In genomic region chr2:145621119-145621518, GRCm38 (mm10) we compare ENCODE assay signal across 17 mouse cellular contexts. TPM values are rescaled to one million over a fixed set of nuclear protein-coding genes. Genes with fewer than 3 reads are reported as not detected.
DNase-seq lines count a peak whose midpoint lies in the region; ATAC-seq and TF ChIP-seq lines count a peak whose summit lies in the region.
"Had no signal": no experiment of that assay in that cellular context is flagged by ENCODE, and none has a peak within 500 bp of the region (broad histone marks: within the 10 kb centered on the region; RNA-seq: fewer than 3 reads in every experiment).

No protein-coding gene starts in this region.

- no peaks in the 10 kb centered on the region for H3K79me2 ChIP-seq in liver, adult 2 months (ENCODE audit: control insufficient read depth, insufficient read depth, low read length)

- no peaks in the 10 kb centered on the region for H3K36me3 ChIP-seq in heart, embryonic 11.5 days (ENCODE audit: control insufficient read depth, insufficient read depth, low read length)
- H3K36me3 ChIP-seq in liver, adult 2 months (ENCODE audit: control insufficient read depth, insufficient read depth, low read length), result no peaks in the 10 kb centered on the region
- H3K36me3 ChIP-seq in liver, embryonic 11.5 days (ENCODE audit: control insufficient read depth, insufficient read depth, low read length), result no peaks in the 10 kb centered on the region
- H3K36me3 ChIP-seq in hindbrain, embryonic 15.5 days, result no peaks in the 10 kb centered on the region; the same call in 1 of the 2 replicates
- H3K36me3 ChIP-seq in midbrain, embryonic 14.5 days (ENCODE audit: control insufficient read depth, insufficient read depth, low read length), result no peaks in the 10 kb centered on the region
- H3K36me3 ChIP-seq: forebrain, embryonic 15.5 days had no signal

- TF ChIP-seq CTCF in liver, adult 2 months (IDR thresholded peaks at IDR 0.05; ENCODE audit: low read depth, low read length), result no peak

- TF ChIP-seq POLR2A in liver, adult 2 months (IDR thresholded peaks at IDR 0.05; ENCODE audit: extremely low read depth, insufficient read depth, low read length), result no peak

- no peaks in the 10 kb centered on the region for H3K27me3 ChIP-seq in heart, embryonic 11.5 days (ENCODE audit: control insufficient read depth, insufficient read depth, low read length)
- H3K27me3 ChIP-seq in liver, adult 2 months (ENCODE audit: control insufficient read depth, insufficient read depth, low read length), result no peaks in the 10 kb centered on the region
- no peaks in the 10 kb centered on the region for H3K27me3 ChIP-seq in liver, embryonic 11.5 days (replicated peaks; ENCODE audit: control insufficient read depth, insufficient read depth, low read length)
- H3K27me3 ChIP-seq in hindbrain, embryonic 15.5 days, result no peaks in the 10 kb centered on the region
- no peaks in the 10 kb centered on the region for H3K27me3 ChIP-seq in midbrain, embryonic 14.5 days (ENCODE audit: control insufficient read depth, insufficient read depth, low read length)
- H3K27me3 ChIP-seq: forebrain, embryonic 15.5 days had no signal

- peak overlapping the region; percentile 15; the same call in 1 of the 2 replicates for H3K27ac ChIP-seq in heart, embryonic 11.5 days (ENCODE audit: low read depth, low read length)
- no peak overlapping the region for H3K27ac ChIP-seq in liver, adult 2 months (replicated peaks; ENCODE audit: insufficient read depth, low read depth, low read length)
- no peak overlapping the region for H3K27ac ChIP-seq in liver, embryonic 11.5 days (ENCODE audit: low read depth, low read length)
- H3K27ac ChIP-seq in hindbrain, embryonic 15.5 days (replicated peaks), result no peak overlapping the region
- H3K27ac ChIP-seq in midbrain, embryonic 14.5 days (replicated peaks; ENCODE audit: low read depth, low read length), result no peak overlapping the region
- H3K27ac ChIP-seq: forebrain, embryonic 15.5 days had no signal

- no peak for DNase-seq in heart, adult 18-20 months
- peak; percentile 21 for DNase-seq in liver, adult 2 months (ENCODE audit: extremely low read depth, low read depth, low spot score)
- no peak for DNase-seq in liver, embryonic 11.5 days (ENCODE audit: low spot score)
- DNase-seq in yolk sac, embryonic 10.5 days (ENCODE audit: low spot score), result peak; percentile 23
- DNase-seq in midbrain, embryonic 14.5 days, result no peak
- no peak for DNase-seq in right cerebral cortex, adult 18-20 months
- DNase-seq: cerebellum, adult 9-11 months; layer of hippocampus, postnatal 36 days; liver; lung, adult 2 months; right cerebral cortex, postnatal 4 days; thymus, postnatal 4 days had no signal

- no peaks in the 10 kb centered on the region for H3K9me3 ChIP-seq in heart, embryonic 11.5 days (replicated peaks; ENCODE audit: control insufficient read depth, low read length)
- H3K9me3 ChIP-seq in liver, embryonic 11.5 days (ENCODE audit: control insufficient read depth, low read length), result no peaks in the 10 kb centered on the region
- no peaks in the 10 kb centered on the region for H3K9me3 ChIP-seq in hindbrain, embryonic 15.5 days
- no peaks in the 10 kb centered on the region for H3K9me3 ChIP-seq in midbrain, embryonic 14.5 days (ENCODE audit: control insufficient read depth, low read length)
- H3K9me3 ChIP-seq: forebrain, embryonic 15.5 days had no signal

- no peak overlapping the region for H3K9ac ChIP-seq in heart, embryonic 11.5 days (ENCODE audit: low read depth, low read length)
- H3K9ac ChIP-seq in liver, adult 2 months (ENCODE audit: low read depth, low read length), result no peak overlapping the region
- no peak overlapping the region for H3K9ac ChIP-seq in liver, embryonic 11.5 days (ENCODE audit: low read depth, low read length)
- H3K9ac ChIP-seq in hindbrain, embryonic 15.5 days, result no peak overlapping the region
- H3K9ac ChIP-seq in midbrain, embryonic 14.5 days (replicated peaks; ENCODE audit: low read length), result no peak overlapping the region
- H3K9ac ChIP-seq: forebrain, embryonic 15.5 days had no signal

- H3K4me1 ChIP-seq in heart, embryonic 11.5 days (ENCODE audit: control insufficient read depth, insufficient read depth, low read length), result peaks cover 13% of the 10 kb centered on the region; the same call in 1 of the 2 replicates
- no peaks in the 10 kb centered on the region for H3K4me1 ChIP-seq in liver, adult 2 months (ENCODE audit: control insufficient read depth, insufficient read depth, low read length)
- H3K4me1 ChIP-seq in liver, embryonic 11.5 days (replicated peaks; ENCODE audit: control insufficient read depth, insufficient read depth, low read length), result no peaks in the 10 kb centered on the region
- H3K4me1 ChIP-seq in hindbrain, embryonic 15.5 days (replicated peaks), result peaks cover 3% of the 10 kb centered on the region; the same call in 1 of the 2 replicates
- no peaks in the 10 kb centered on the region for H3K4me1 ChIP-seq in midbrain, embryonic 14.5 days (ENCODE audit: control insufficient read depth, insufficient read depth, low read length)
- H3K4me1 ChIP-seq: forebrain, embryonic 15.5 days had no signal

- H3K4me3 ChIP-seq in heart, embryonic 11.5 days (ENCODE audit: low read depth, low read length), result no peak overlapping the region
- H3K4me3 ChIP-seq in liver, adult 2 months (ENCODE audit: insufficient read depth, low read depth, low read length), result no peak overlapping the region
- no peak overlapping the region for H3K4me3 ChIP-seq in liver, embryonic 11.5 days (ENCODE audit: low read depth, low read length)
- H3K4me3 ChIP-seq in hindbrain, embryonic 15.5 days, result no peak overlapping the region
- H3K4me3 ChIP-seq in midbrain, embryonic 14.5 days (replicated peaks; ENCODE audit: low read depth, low read length), result no peak overlapping the region
- H3K4me3 ChIP-seq: erythroblast, embryonic 14.5 days; forebrain, embryonic 15.5 days had no signal

- no peak for ATAC-seq in heart, embryonic 11.5 days (replicated peaks; ENCODE audit: insufficient number of reproducible peaks, low FRiP score, low TSS enrichment)
- ATAC-seq in liver, embryonic 11.5 days (replicated peaks; ENCODE audit: low FRiP score), result no peak; the same call in 1 of the 2 replicates
- ATAC-seq in hindbrain, embryonic 15.5 days (ENCODE audit: low FRiP score, low read depth), result 0 out of 2 replicates have a peak, but pooled peaks have one; percentile 19
- ATAC-seq in midbrain, embryonic 14.5 days (ENCODE audit: low FRiP score, low TSS enrichment), result no peak
- ATAC-seq: forebrain, embryonic 15.5 days; midbrain, embryonic 16.5 days had no signal

- 10% methylated on average over 9 of the region's 9 CpGs for WGBS in heart, embryonic 11.5 days (ENCODE audit: insufficient replicate concordance)
- 59% methylated on average over 9 of the region's 9 CpGs for WGBS in liver, adult 2 months
- WGBS in liver, embryonic 11.5 days, result 45% methylated on average over 9 of the region's 9 CpGs
- 18% methylated on average over 9 of the region's 9 CpGs for WGBS in hindbrain, embryonic 15.5 days
- WGBS in midbrain, embryonic 14.5 days, result 51% methylated on average over 9 of the region's 9 CpGs

- H3K4me2 ChIP-seq in heart, embryonic 11.5 days, result no peak overlapping the region; the same call in none of the 2 replicates
- H3K4me2 ChIP-seq in liver, embryonic 11.5 days, result no peak overlapping the region
- no peak overlapping the region for H3K4me2 ChIP-seq in hindbrain, embryonic 15.5 days
- H3K4me2 ChIP-seq in midbrain, embryonic 14.5 days (ENCODE audit: low read length), result no peak overlapping the region
- H3K4me2 ChIP-seq: forebrain, embryonic 15.5 days had no signal

RNA-seq across cellular contexts. Expression of gene Rin2, which starts 53.9 kb away (rescaled TPM):
- 16.3 and 21.1 TPM in 2 replicates for polyA plus RNA-seq in heart, embryonic 11.5 days (2014; fragmentation: Nextera tagmentation; extraction: Ambion mirVana)
- 10 to 100 TPM; 17.5 to 18.5 TPM for total RNA-seq in heart, adult 18-20 months (2021)
- total RNA-seq in liver, adult 2 months (2014; rRNA removed), result 10.9 and 12.0 TPM in 2 replicates
- polyA plus RNA-seq in liver, adult 2 months (2012; rRNA removed), result 3.3 and 3.4 TPM in 2 replicates
- 7.6 and 7.7 TPM in 2 replicates for polyA plus RNA-seq in liver, embryonic 11.5 days (2014; fragmentation: Nextera tagmentation; extraction: Ambion mirVana)
- 15.7 and 16.4 TPM in 2 replicates for polyA plus RNA-seq in hindbrain, embryonic 15.5 days (2015; fragmentation: Nextera tagmentation; extraction: Ambion mirVana)
- 9.5 and 14.6 TPM in 2 replicates for polyA plus RNA-seq in midbrain, embryonic 14.5 days (2014; fragmentation: Nextera tagmentation; extraction: Ambion mirVana)

Comparison
In these comparisons a context has a peak if more than half of its experiments do, and no peak if none do; other contexts are left out.
1. DNase-seq: peak in liver, adult 2 months (single experiment) and yolk sac, embryonic 10.5 days (single experiment); none in heart, adult 18-20 months (0 of 2), liver, embryonic 11.5 days (single experiment), midbrain, embryonic 14.5 days (single experiment) and right cerebral cortex, adult 18-20 months (single experiment).